Mouse (Mus musculus): ENCODE data around the gene Itpkb.

Itpkb gene

GRCm38 (mm10) chr1:180315127-180315526 lies 15.2 kb upstream of the Itpkb start:
- DNase-seq, result no peak

DNA sequence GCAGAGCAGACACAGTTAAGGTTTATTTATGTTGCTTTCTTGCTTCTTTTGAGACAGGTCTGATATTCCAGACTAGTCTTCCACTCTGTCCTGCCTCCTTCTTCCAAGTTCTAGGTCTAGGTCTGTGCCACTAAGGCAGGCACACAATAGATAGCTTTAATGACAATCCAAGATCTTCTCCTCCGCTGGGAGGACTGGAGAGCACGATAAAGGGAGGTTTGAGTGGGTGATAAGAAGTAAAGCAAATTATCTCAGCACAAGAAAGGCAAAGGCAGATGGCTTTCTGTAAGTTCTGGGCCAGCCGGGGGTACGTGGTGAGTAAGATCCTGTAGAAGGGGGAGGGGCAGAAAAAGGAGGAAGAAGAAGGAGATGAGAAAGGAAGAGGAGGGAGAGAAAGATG lies 12.8 kb upstream of the Itpkb start:
- DNase-seq, result no peak

- no peak for DNase-seq
Observed at GRCm38 (mm10) chr1:180318407-180318806, 11.9 kb upstream of the Itpkb start.

DNA sequence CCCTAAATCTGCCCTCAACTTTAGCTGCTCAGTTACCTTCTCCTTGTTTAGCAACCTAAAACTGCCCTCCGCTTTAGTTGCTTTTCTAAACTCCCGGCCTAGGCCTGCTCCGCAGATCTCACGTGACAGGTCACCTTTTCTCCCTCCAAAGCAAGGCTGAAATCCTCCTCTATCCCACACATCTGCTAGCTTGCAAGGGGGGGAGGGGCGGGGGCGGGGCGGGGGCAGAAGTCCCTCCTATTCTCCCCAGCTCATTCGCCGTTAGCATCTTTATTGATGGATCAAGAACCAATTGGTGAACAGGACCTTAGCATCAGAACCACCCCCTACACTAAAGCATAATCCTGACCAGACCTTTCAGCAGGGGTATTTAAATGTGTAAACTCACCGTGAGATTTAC lies 10.4 kb upstream of the Itpkb start:
- DNase-seq, result no peak

GRCm38 (mm10) chr1:180322896-180323295 lies 7.4 kb upstream of the Itpkb start:
- no peak for DNase-seq

- DNase-seq, result no peak
Observed at GRCm38 (mm10) chr1:180323491-180323890, 6.8 kb upstream of the Itpkb start.

DNA sequence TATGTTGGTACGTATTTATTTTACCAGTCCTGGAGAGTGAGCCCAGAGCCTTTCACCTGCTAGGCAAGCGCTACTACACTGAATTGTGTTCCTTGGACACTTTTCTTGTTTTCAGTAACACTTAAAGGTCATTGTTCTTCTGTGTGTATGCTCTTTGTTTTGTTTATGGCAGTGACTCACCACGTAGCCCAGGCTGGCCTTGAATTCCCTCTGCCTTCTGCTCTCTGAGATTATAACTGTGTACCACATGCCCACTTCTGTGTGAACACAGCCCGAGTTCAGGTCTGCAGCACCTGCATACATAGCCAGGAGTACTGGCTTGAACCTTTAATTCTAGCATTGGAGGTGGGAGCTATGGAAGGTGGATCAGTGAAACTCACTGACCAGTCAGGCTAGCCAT lies 6.0 kb upstream of the Itpkb start:
- DNase-seq, result no peak

- DNase-seq, result peak; percentile 31 to 35
Observed at GRCm38 (mm10) chr1:180328794-180329665, 1.3 kb upstream of the Itpkb start.

DNA sequence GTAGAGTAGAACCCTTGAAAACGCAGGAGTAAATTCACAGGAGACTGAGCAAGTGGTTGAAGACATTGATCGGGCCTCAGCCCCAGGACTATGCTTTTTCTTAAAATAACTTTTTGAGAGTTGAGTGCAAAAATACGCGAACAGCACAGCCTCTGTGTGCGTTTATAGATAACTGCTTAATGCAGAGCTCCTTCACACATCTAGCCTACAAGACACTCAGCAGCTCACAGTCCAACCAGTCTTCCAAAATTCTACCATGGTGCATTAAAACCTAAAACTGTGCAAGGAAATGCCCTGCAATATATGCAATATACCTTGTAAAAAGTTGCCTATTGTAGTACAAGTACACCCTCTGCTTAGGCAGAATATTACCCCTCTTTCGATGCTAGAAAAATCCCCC lies 579 bp upstream of the Itpkb start:
- DNase-seq, result peak; percentile 23 to 25

- DNase-seq, result no peak
Observed at GRCm38 (mm10) chr1:180330707-180331545, 641 bp downstream of the Itpkb start.

DNA sequence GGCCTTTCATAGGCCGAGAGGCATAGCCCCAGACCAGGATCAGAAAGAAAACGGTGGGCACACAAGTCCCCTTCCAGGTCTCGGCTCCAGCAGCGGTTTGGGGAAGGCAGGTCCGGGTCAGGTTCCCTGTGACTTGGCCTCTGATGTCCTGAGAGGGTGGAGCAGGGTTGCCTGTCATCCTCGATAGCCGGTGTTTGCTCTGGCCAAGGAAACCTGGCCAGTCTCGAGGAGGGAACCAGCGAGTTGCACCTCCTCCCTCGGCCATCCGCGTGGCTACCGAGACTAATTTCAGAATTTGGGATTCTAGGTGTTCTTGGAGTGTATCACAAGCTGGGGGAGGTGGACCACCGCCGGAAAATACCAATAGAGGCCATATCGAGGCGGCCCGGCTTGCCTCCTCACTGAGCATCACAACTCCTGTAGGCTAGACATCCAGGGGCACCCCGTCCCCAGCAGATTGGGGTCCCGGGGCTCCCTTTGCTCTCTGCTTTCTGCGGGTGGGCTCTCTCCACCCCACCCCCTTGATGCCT lies 1.3 kb downstream of the Itpkb start:
- peak; percentile 43 to 52 for DNase-seq

- peak; percentile 51 to 56 for DNase-seq
Observed at GRCm38 (mm10) chr1:180332076-180332927, 2.0 kb downstream of the Itpkb start.

DNA sequence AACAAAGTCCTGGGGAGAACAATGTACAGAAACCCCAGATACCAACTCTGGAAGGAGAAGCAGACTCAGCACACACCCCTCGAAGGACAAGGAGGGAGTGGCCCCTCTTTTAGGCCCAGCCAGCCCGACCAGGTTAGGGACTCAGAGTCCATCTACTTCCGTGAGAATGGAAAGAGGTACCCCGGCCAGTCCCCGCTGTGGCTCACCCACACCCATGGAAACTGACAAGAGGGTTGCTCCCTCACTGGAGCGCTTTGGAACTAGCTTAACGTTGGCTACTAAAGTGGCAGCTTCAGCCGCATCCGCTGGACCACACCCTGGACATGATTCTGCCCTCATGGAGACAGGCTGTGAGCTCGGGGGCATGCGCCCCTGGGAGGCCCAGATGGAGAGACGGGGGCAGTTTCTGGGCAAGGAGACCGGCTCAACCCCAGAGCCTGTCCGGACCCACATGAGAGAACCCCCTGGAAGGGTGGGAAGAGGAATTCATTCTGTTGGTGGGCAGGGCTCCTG lies 2.7 kb downstream of the Itpkb start:
- no peak for DNase-seq

- DNase-seq, result peak in 1 of 2 experiments; percentile 24
Observed at GRCm38 (mm10) chr1:180333588-180333987, 3.3 kb downstream of the Itpkb start.

GRCm38 (mm10) chr1:180334541-180334940 lies 4.3 kb downstream of the Itpkb start:
- no peak for DNase-seq

DNA sequence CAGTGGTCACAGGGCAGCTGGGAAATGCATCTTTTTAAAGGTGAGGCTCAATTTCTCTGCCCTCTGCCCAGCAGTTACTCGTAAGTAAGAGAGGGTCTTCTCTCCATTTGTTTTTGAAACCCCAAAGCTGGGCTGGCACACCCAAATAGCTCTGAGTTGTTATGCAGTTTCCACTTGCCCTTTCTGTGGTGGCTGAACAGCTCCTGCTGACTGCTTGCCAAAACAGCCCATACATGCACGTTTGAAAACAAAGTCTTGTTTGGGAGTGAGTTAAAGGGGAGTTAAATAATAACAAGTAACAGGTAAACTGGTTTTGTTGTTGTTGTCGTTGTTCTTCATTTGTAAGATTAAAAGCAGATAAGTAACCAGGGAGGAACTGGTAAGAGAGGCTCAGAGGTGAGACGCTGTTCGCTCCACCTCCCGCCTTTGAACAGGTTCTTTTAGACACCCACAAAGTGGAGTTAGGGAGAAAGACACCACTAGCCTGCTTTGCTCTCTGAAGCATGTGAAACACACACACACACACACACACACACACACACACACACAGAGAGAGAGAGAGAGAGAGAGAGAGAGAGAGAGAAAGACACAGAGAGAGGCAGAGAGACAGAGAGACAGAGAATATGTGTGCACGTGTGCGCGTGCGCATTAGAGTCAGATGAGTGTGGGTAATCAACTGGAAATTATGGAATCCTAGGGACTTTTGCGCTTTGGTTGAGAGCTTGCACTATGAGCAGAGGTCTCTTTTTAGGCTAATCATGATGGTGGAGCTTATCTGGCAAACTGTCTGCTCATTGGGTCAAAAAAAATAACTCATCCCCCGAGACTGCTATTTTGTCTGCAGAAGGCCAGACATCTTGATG lies 5.5 kb downstream of the Itpkb start:
- peak in 1 of 2 experiments; percentile 19 for DNase-seq

GRCm38 (mm10) chr1:180338358-180338757 lies 8.1 kb downstream of the Itpkb start:
- no peak for DNase-seq

DNA sequence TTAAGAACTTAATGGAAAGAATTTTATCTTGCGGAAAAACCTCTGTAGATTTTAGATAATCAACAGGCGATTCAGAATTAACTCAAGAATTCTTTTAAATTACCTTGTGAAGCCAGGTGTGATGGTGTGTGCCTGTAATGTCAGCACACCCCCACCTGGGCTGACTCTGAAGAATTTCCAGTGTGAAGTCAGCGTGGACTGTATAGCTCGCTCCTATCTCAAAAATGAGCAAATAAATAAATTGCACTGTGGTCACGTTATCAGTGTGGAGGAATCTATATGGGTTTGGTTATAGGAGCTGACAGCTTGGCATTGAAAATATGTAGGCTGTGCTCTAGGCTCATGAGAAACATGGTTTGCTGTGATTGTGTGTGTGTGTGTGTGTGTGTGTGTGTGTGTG lies 8.9 kb downstream of the Itpkb start:
- no peak for DNase-seq

- no peak for DNase-seq
Observed at GRCm38 (mm10) chr1:180342944-180343343, 12.7 kb downstream of the Itpkb start.

GRCm38 (mm10) chr1:180343434-180344210 lies 13.3 kb downstream of the Itpkb start:
- no peak for DNase-seq

- DNase-seq, result no peak
Observed at GRCm38 (mm10) chr1:180345098-180345497, 14.8 kb downstream of the Itpkb start.

Data from B cell, adult 2 months (primary cell).